Comparison of ENCODE assay signal across 8 mouse cellular contexts in genomic region chr2:18872797-18873196, GRCm38 (mm10).
DNase-seq lines count a peak whose midpoint lies in the region; ATAC-seq and TF ChIP-seq lines count a peak whose summit lies in the region.

No protein-coding gene starts in this region.

- peak; percentile 68 for DNase-seq in neural tube, embryonic 10.5 days (ENCODE audit: extremely low spot score, low spot score)
- DNase-seq in cerebellum, adult 2 months: peak; percentile 52 to 64
- DNase-seq in hindlimb bud, embryonic 11.5 days (ENCODE audit: extremely low spot score, low read depth, low spot score): peak; percentile 57
- peak; percentile 39 to 65 for DNase-seq in left cerebral cortex, adult 8-10 months (ENCODE audit: low spot score in 2 of 2)
- peak; percentile 51 for DNase-seq in telencephalon, adult 2 months (ENCODE audit: low read depth, low spot score)

- no peak overlapping the region for H3K27ac ChIP-seq in neural tube, embryonic 15.5 days (replicated peaks)
- H3K27ac ChIP-seq in cerebellum, adult 2 months (ENCODE audit: insufficient read depth, low read length): no peak overlapping the region
- H3K27ac ChIP-seq in midbrain, embryonic 15.5 days: no peak overlapping the region

- no peaks in the 10 kb centered on the region for H3K4me1 ChIP-seq in neural tube, embryonic 15.5 days
- no peaks in the 10 kb centered on the region for H3K4me1 ChIP-seq in cerebellum, adult 2 months (ENCODE audit: control insufficient read depth, insufficient read depth, low read length)
- H3K4me1 ChIP-seq in midbrain, embryonic 15.5 days: no peaks in the 10 kb centered on the region

- no peak overlapping the region for H3K9ac ChIP-seq in neural tube, embryonic 15.5 days (replicated peaks)
- H3K9ac ChIP-seq in midbrain, embryonic 15.5 days: no peak overlapping the region

- no peaks in the 10 kb centered on the region for H3K36me3 ChIP-seq in neural tube, embryonic 15.5 days
- no peaks in the 10 kb centered on the region for H3K36me3 ChIP-seq in midbrain, embryonic 15.5 days (replicated peaks)

- no peaks in the 10 kb centered on the region for H3K9me3 ChIP-seq in neural tube, embryonic 15.5 days (replicated peaks)
- no peaks in the 10 kb centered on the region for H3K9me3 ChIP-seq in midbrain, embryonic 15.5 days

- H3K27me3 ChIP-seq in neural tube, embryonic 15.5 days (replicated peaks): no peaks in the 10 kb centered on the region
- no peaks in the 10 kb centered on the region for H3K27me3 ChIP-seq in cerebellum, adult 2 months (ENCODE audit: control insufficient read depth, insufficient read depth, low read length)
- no peaks in the 10 kb centered on the region for H3K27me3 ChIP-seq in midbrain, embryonic 15.5 days (replicated peaks)

- peak; percentile 58 for TF ChIP-seq CTCF in cerebellum, adult 2 months (IDR thresholded peaks at IDR 0.05; ENCODE audit: borderline replicate concordance, insufficient read depth, low read depth, low read length)

- H3K4me2 ChIP-seq in neural tube, embryonic 15.5 days: no peak overlapping the region
- no peak overlapping the region for H3K4me2 ChIP-seq in midbrain, embryonic 15.5 days

- TF ChIP-seq POLR2A in cerebellum, adult 2 months (IDR thresholded peaks at IDR 0.05; ENCODE audit: borderline replicate concordance, insufficient read depth, low read length): no peak

- 10% methylated on average over 2 of the region's 2 CpGs for WGBS in neural tube, embryonic 15.5 days
- WGBS in cerebellum, adult 2 months: 22% methylated on average over 2 of the region's 2 CpGs
- WGBS in midbrain, embryonic 15.5 days: 13% methylated on average over 2 of the region's 2 CpGs

- H3K4me3 ChIP-seq in neural tube, embryonic 15.5 days (replicated peaks): no peak overlapping the region
- H3K4me3 ChIP-seq in cerebellum, adult 2 months (replicated peaks; ENCODE audit: insufficient read depth, low read depth, low read length): no peak overlapping the region
- no peak overlapping the region for H3K4me3 ChIP-seq in midbrain, embryonic 15.5 days

- no peak; the same call in 1 of the 2 replicates for ATAC-seq in neural tube, embryonic 15.5 days (ENCODE audit: low FRiP score)
- ATAC-seq in frontal cortex, adult (ENCODE audit: low TSS enrichment): peak; percentile 65
- ATAC-seq in midbrain, embryonic 15.5 days (replicated peaks): peak; percentile 49; the same call in 1 of the 2 replicates
